Mouse (Mus musculus): ENCODE results near the gene Klc1.

- no peak for TF ChIP-seq CTCF (IDR thresholded peaks at IDR 0.05; ENCODE audit: borderline replicate concordance, extremely low read depth, insufficient read depth, insufficient read length)
- TF ChIP-seq POLR2A (IDR thresholded peaks at IDR 0.05; ENCODE audit: borderline replicate concordance, extremely low read depth, insufficient read depth, insufficient read length, poor library complexity, severe bottlenecking): no peak
Measured at GRCm38 (mm10) chr12:111726122-111726463, 32.6 kb upstream of the Klc1 start.

Data from brain, embryonic 14.5 days (tissue).